Mouse (Mus musculus): ENCODE measurements around the gene Olfr573-ps1. TPM values are rescaled to one million over a fixed set of nuclear protein-coding genes. Genes with fewer than 3 reads are reported as not detected.
A peak's percentile ranks its signal among the peaks of the same experiment; 100 is the strongest.

Olfr573-ps1 gene
- polyA plus RNA-seq, 1 experiment from 2014 or later: not detected

- Histone ChIP-seq H3K4me2 (no peak overlapping the region), H3K4me3 (ENCODE audit: low read depth, low read length) (no peak overlapping the region), H3K4me1 (replicated peaks; ENCODE audit: control insufficient read depth, insufficient read depth, low read length) (no peaks in the 10 kb centered on the region), H3K9ac (ENCODE audit: low read depth, low read length) (no peak overlapping the region), H3K36me3 (ENCODE audit: control insufficient read depth, insufficient read depth, low read length) (no peaks in the 10 kb centered on the region), H3K27ac (ENCODE audit: low read depth, low read length) (no peak overlapping the region), H3K27me3 (replicated peaks; ENCODE audit: control insufficient read depth, insufficient read depth, low read length) (no peaks in the 10 kb centered on the region), H3K9me3 (ENCODE audit: control insufficient read depth, low read length) (no peaks in the 10 kb centered on the region)
- WGBS: 62% methylated on average over 1 of the region's 1 CpGs
- peak; percentile 86 for ATAC-seq (replicated peaks; ENCODE audit: low FRiP score)
- no peak for DNase-seq (ENCODE audit: low spot score)
Observed at GRCm38 (mm10) chr7:102943417-102943816, 1.0 kb upstream of the Olfr573-ps1 start.

- Histone ChIP-seq H3K36me3 (ENCODE audit: control insufficient read depth, insufficient read depth, low read length) (no peaks in the 10 kb centered on the region), H3K27me3 (replicated peaks; ENCODE audit: control insufficient read depth, insufficient read depth, low read length) (no peaks in the 10 kb centered on the region), H3K27ac (ENCODE audit: low read depth, low read length) (no peak overlapping the region), H3K9me3 (ENCODE audit: control insufficient read depth, low read length) (no peaks in the 10 kb centered on the region), H3K4me2 (no peak overlapping the region), H3K4me3 (ENCODE audit: low read depth, low read length) (no peak overlapping the region), H3K4me1 (replicated peaks; ENCODE audit: control insufficient read depth, insufficient read depth, low read length) (no peaks in the 10 kb centered on the region), H3K9ac (ENCODE audit: low read depth, low read length) (no peak overlapping the region)
- ATAC-seq (replicated peaks; ENCODE audit: low FRiP score) (no peak), DNase-seq (ENCODE audit: low spot score) (no peak)
- whole genome bisulfite sequencing: 55% methylated on average over 3 of the region's 3 CpGs
Observed at GRCm38 (mm10) chr7:102927105-102927504, 15.3 kb downstream of the Olfr573-ps1 start.

GRCm38 (mm10) chr7:102924109-102924508 lies 18.3 kb downstream of the Olfr573-ps1 start, which contains the start of gene Olfr572:
TSS of gene Olfr572 (plus strand) at chr7:102924409.
- DNase-seq (ENCODE audit: low spot score) (no peak), ATAC-seq (replicated peaks; ENCODE audit: low FRiP score) (no peak)
- Histone ChIP-seq H3K9me3 (ENCODE audit: control insufficient read depth, low read length) (no peaks in the 10 kb centered on the region), H3K4me2 (no peak within 1 kb of the TSS), H3K9ac (ENCODE audit: low read depth, low read length) (no peak within 1 kb of the TSS), H3K4me3 (ENCODE audit: low read depth, low read length) (no peak within 1 kb of the TSS), H3K4me1 (replicated peaks; ENCODE audit: control insufficient read depth, insufficient read depth, low read length) (no peaks in the 10 kb centered on the region), H3K27me3 (replicated peaks; ENCODE audit: control insufficient read depth, insufficient read depth, low read length) (no peaks in the 10 kb centered on the region), H3K27ac (ENCODE audit: low read depth, low read length) (no peak within 1 kb of the TSS), H3K36me3 (ENCODE audit: control insufficient read depth, insufficient read depth, low read length) (no peaks in the 10 kb centered on the region)
- WGBS: 58% methylated on average over 1 of the region's 1 CpGs

- no peak overlapping the region for H3K27ac ChIP-seq (ENCODE audit: low read depth, low read length)
- no peaks in the 10 kb centered on the region for H3K36me3 ChIP-seq (ENCODE audit: control insufficient read depth, insufficient read depth, low read length)
- H3K9ac ChIP-seq (ENCODE audit: low read depth, low read length): no peak overlapping the region
- DNase-seq (ENCODE audit: low spot score): no peak
- H3K4me1 ChIP-seq (replicated peaks; ENCODE audit: control insufficient read depth, insufficient read depth, low read length): no peaks in the 10 kb centered on the region
- no peaks in the 10 kb centered on the region for H3K9me3 ChIP-seq (ENCODE audit: control insufficient read depth, low read length)
- no peaks in the 10 kb centered on the region for H3K27me3 ChIP-seq (replicated peaks; ENCODE audit: control insufficient read depth, insufficient read depth, low read length)
- H3K4me2 ChIP-seq: no peak overlapping the region
- ATAC-seq (replicated peaks; ENCODE audit: low FRiP score): peak; percentile 69
- no peak overlapping the region for H3K4me3 ChIP-seq (ENCODE audit: low read depth, low read length)
- 13% methylated on average over 1 of the region's 1 CpGs for WGBS
Observed at GRCm38 (mm10) chr7:102919632-102920031, 22.7 kb downstream of the Olfr573-ps1 start.

GRCm38 (mm10) chr7:102917032-102917875 lies 25.1 kb downstream of the Olfr573-ps1 start, which contains the start of gene Olfr571:
TSS of gene Olfr571 (minus strand) at chr7:102917536.
- Histone ChIP-seq H3K4me3 (ENCODE audit: low read depth, low read length) (no peak within 1 kb of the TSS), H3K27me3 (replicated peaks; ENCODE audit: control insufficient read depth, insufficient read depth, low read length) (no peaks in the 10 kb centered on the region), H3K9me3 (ENCODE audit: control insufficient read depth, low read length) (no peaks in the 10 kb centered on the region), H3K36me3 (ENCODE audit: control insufficient read depth, insufficient read depth, low read length) (no peaks in the 10 kb centered on the region), H3K27ac (ENCODE audit: low read depth, low read length) (no peak within 1 kb of the TSS), H3K9ac (ENCODE audit: low read depth, low read length) (no peak within 1 kb of the TSS), H3K4me2 (no peak within 1 kb of the TSS), H3K4me1 (replicated peaks; ENCODE audit: control insufficient read depth, insufficient read depth, low read length) (no peaks in the 10 kb centered on the region)
- DNase-seq (ENCODE audit: low spot score) (no peak), ATAC-seq (replicated peaks; ENCODE audit: low FRiP score) (no peak)
- WGBS: 65% methylated on average over 4 of the region's 4 CpGs

- no peaks in the 10 kb centered on the region for H3K36me3 ChIP-seq (ENCODE audit: control insufficient read depth, insufficient read depth, low read length)
- DNase-seq (ENCODE audit: low spot score) (no peak), ATAC-seq (replicated peaks; ENCODE audit: low FRiP score) (no peak)
- WGBS: 54% methylated on average over 5 of the region's 5 CpGs
- H3K9ac ChIP-seq (ENCODE audit: low read depth, low read length): no peak overlapping the region
- no peak overlapping the region for H3K4me3 ChIP-seq (ENCODE audit: low read depth, low read length)
- H3K9me3 ChIP-seq (ENCODE audit: control insufficient read depth, low read length): no peaks in the 10 kb centered on the region
- H3K27ac ChIP-seq (ENCODE audit: low read depth, low read length): no peak overlapping the region
- H3K27me3 ChIP-seq (replicated peaks; ENCODE audit: control insufficient read depth, insufficient read depth, low read length): no peaks in the 10 kb centered on the region
- no peaks in the 10 kb centered on the region for H3K4me1 ChIP-seq (replicated peaks; ENCODE audit: control insufficient read depth, insufficient read depth, low read length)
- H3K4me2 ChIP-seq: no peak overlapping the region
Observed at GRCm38 (mm10) chr7:102916405-102916804, 26.0 kb downstream of the Olfr573-ps1 start.

GRCm38 (mm10) chr7:102915261-102915660 lies 27.1 kb downstream of the Olfr573-ps1 start:
- 23% methylated on average over 1 of the region's 1 CpGs for WGBS
- H3K27ac ChIP-seq (ENCODE audit: low read depth, low read length): no peak overlapping the region
- H3K27me3 ChIP-seq (replicated peaks; ENCODE audit: control insufficient read depth, insufficient read depth, low read length): no peaks in the 10 kb centered on the region
- no peaks in the 10 kb centered on the region for H3K9me3 ChIP-seq (ENCODE audit: control insufficient read depth, low read length)
- H3K4me3 ChIP-seq (ENCODE audit: low read depth, low read length): no peak overlapping the region
- ATAC-seq (replicated peaks; ENCODE audit: low FRiP score): no peak
- no peak overlapping the region for H3K9ac ChIP-seq (ENCODE audit: low read depth, low read length)
- no peak overlapping the region for H3K4me2 ChIP-seq
- H3K4me1 ChIP-seq (replicated peaks; ENCODE audit: control insufficient read depth, insufficient read depth, low read length): no peaks in the 10 kb centered on the region
- H3K36me3 ChIP-seq (ENCODE audit: control insufficient read depth, insufficient read depth, low read length): no peaks in the 10 kb centered on the region
- no peak for DNase-seq (ENCODE audit: low spot score)
